Mouse (Mus musculus) megakaryocyte, embryonic 14.5 days (primary cell): Measurements from ENCODE around the gene Gm49380.

ENCODE experiments used
- FLI1 ChIP-seq: IDR thresholded peaks from 2 replicates; pipeline ENCODE4 v1.6.1; 2012; ENCODE audit warnings: low read length, inconsistent platforms, mixed read lengths
- GATA1 ChIP-seq: IDR thresholded peaks from 3 replicates; pipeline ENCODE4 v1.6.1; 2012; ENCODE audit warnings: mixed read lengths, low read length, inconsistent platforms, borderline replicate concordance

- TF ChIP-seq GATA1 (no peak), FLI1 (no peak)
These were observed 46.6 kb upstream of the Gm49380 start for GRCm38 (mm10) chr9:44159886-44160285.
